Mouse (Mus musculus) layer of hippocampus, adult 6 months (tissue): ENCODE results near the gene Shc4. TPM values are rescaled to one million over a fixed set of nuclear protein-coding genes. Genes with fewer than 3 reads are reported as not detected.

Experiments
- long read RNA-seq, 2 experiments: library from polyadenylated mRNA; unstranded; transcript quantifications; one replicate each; pipeline ENCODE4 v2.0.0; 2019 to 2020
- polyA plus RNA-seq: library from polyadenylated mRNA; unstranded; fragments of <200 nt; fragmentation: Nextera tagmentation; gene quantifications from 2 replicates; pipeline ENCODE4 v1.2.3, GENCODE M21; 2021

The Shc4 gene
- polyA plus RNA-seq, result 1.2 and 1.3 TPM in 2 replicates
- long read RNA-seq, experiment 1, full-length matches to known transcripts, result 4 of 11 reads
- long read RNA-seq, experiment 1, partial matches to known transcripts, result 2 of 11 reads
- long read RNA-seq, experiment 1, other reads (novel, unspliced or antisense), result 5 of 11 reads
- long read RNA-seq, experiment 2, full-length matches to known transcripts, result 2 of 6 reads
- long read RNA-seq, experiment 2, partial matches to known transcripts, result 1 of 6 reads
- long read RNA-seq, experiment 2, other reads (novel, unspliced or antisense), result 3 of 6 reads

DNA sequence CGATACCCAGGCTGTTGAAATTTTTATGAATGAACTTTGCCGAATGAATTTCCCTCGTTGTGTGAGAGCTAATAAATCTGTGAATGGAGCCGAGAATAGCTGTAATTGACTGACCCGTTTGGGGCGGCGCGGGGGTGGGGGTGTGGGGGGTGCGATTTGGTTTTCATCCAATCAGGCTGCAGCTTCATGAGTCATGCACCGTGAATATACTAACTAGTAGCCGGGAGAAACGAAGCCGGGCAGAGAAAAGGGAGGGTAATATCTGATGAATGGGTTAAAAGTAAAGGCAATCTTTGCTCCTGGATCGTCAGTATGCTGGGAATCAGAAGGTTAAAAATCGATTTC lies at the start of gene Shc4:
TSS of gene Shc4 (minus strand) at position 63 of the 345 bp plus-strand sequence.

DNA sequence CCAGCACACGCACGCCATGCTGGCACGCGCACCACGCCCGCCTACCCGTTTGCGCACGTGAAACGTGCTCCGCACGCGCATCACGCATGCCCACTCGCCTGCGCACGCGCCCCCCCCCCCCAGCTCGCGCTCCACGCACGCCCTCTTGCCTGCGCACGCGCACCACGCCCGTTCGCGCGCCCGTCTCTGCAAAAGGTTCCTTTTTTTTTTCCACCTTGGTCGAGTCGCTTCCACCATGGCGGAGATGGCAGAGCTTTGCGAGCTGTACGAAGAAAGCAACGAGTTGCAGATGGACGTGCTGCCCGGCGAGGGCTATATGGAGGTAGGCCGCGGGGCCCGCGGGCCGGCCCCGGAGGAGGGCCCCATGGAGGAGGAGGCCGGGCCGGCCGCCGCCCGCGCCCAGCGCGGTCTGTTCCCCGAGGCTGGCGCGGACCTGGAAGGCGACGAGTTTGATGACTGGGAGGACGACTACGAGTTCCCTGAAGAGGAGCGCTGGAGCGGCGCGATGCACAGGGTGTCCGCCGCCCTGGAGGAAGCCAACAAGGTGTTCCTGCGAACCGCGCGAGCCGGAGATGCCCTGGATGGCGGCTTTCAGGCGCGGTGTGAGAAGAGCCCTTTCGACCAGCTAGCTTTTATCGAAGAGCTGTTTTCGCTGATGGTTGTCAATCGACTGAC lies 50.9 kb downstream of the Shc4 start, which contains the start of gene Eid1:
TSS of gene Eid1 (plus strand) at position 139 of the 675 bp plus-strand sequence.

GRCm38 (mm10) chr2:125624837-125625351 lies 99.1 kb downstream of the Shc4 start, which contains the start of gene Cep152:
Cep152 (minus strand) TSS chr2:125625113.

Other genes starting within 250 kb of the Shc4 start
- 0.16 TPM in 1 of 2 replicates, not detected in the other for gene Gm9913, start 219.1 kb downstream of the Shc4 start, polyA plus RNA-seq
- gene Fbn1, start 216.2 kb downstream of the Shc4 start, polyA plus RNA-seq, result 0.41 and 0.44 TPM in 2 replicates
- 0.40 and 0.48 TPM in 2 replicates for gene Cep152, start 99.0 kb downstream of the Shc4 start, polyA plus RNA-seq
- 37.8 and 42.8 TPM in 2 replicates for gene Eid1, start 51.1 kb downstream of the Shc4 start, polyA plus RNA-seq
- gene Secisbp2l, start 58.7 kb upstream of the Shc4 start, polyA plus RNA-seq, result 17.4 and 17.5 TPM in 2 replicates
- gene Galk2, start 135.0 kb upstream of the Shc4 start, polyA plus RNA-seq, result 22.9 and 23.1 TPM in 2 replicates
- 50.6 and 52.7 TPM in 2 replicates for gene Cops2, start 135.0 kb upstream of the Shc4 start, polyA plus RNA-seq